Mouse (Mus musculus) forebrain, postnatal 0 days (tissue): Measurements from ENCODE around the gene Unkl. TPM values are rescaled to one million over a fixed set of nuclear protein-coding genes. Genes with fewer than 3 reads are reported as not detected.

Experiments
- ATAC-seq: fragments of 200-750 bp; cut with Nextera tagmentation; 2 replicates; pipeline ENCODE4 v1.8.0; 2017; ENCODE audit warnings: mild to moderate bottlenecking, moderate library complexity
- DNase-seq: peaks from one replicate; pipeline ENCODE4 v3.0.0-alpha.2; 2015
- H3K27ac ChIP-seq: fragments of 300-500 bp; sonication (generic); 2 replicates; pipeline ENCODE4 v1.5.1; 2014; ENCODE audit warnings: low read depth, mild to moderate bottlenecking, antibody characterized with exemption, low read length, moderate library complexity, mixed read lengths
- H3K27me3 ChIP-seq: fragments of 300-500 bp; sonication (generic); 2 replicates; pipeline ENCODE4 v1.6.1; 2014; ENCODE audit warnings: mild to moderate bottlenecking, low read length, mixed read lengths; ENCODE audit not compliant: insufficient read depth
- H3K36me3 ChIP-seq: fragments of 300-500 bp; sonication (generic); 2 replicates; pipeline ENCODE4 v1.6.1; 2014; ENCODE audit warnings: mild to moderate bottlenecking, moderate library complexity; ENCODE audit not compliant: insufficient read depth
- H3K4me1 ChIP-seq: fragments of 300-500 bp; sonication (generic); 2 replicates; pipeline ENCODE4 v1.6.1; 2014; ENCODE audit warnings: antibody characterized with exemption; ENCODE audit not compliant: insufficient read depth
- H3K4me2 ChIP-seq: fragments of 300-500 bp; sonication (generic); 2 replicates; pipeline ENCODE4 v1.6.1; 2014; ENCODE audit warnings: low read depth, mild to moderate bottlenecking, moderate library complexity
- H3K4me3 ChIP-seq: fragments of 300-500 bp; sonication (generic); 2 replicates; pipeline ENCODE4 v1.5.1; 2014; ENCODE audit warnings: low read depth, low read length, mixed read lengths
- H3K9ac ChIP-seq: fragments of 300-500 bp; sonication (generic); 2 replicates; pipeline ENCODE4 v1.6.1; 2014; ENCODE audit warnings: mild to moderate bottlenecking
- H3K9me3 ChIP-seq: fragments of 300-500 bp; sonication (generic); 2 replicates; pipeline ENCODE4 v1.6.1; 2016; ENCODE audit warnings: low read length
- CTCF ChIP-seq: sonication (generic); IDR thresholded peaks from 2 replicates; pipeline ENCODE4 v1.5.1; 2016; ENCODE audit warnings: antibody characterized with exemption, control low read depth, low read depth
- WGBS: fragments of 180-500 bp; shearing (Covaris S2); extraction: QIAGEN DNeasy Blood & Tissue Kit; methylation state at CpG from one replicate; pipeline ENCODE4 v1.1.7; 2014; 5-methylcytosine and 5-hydroxymethylcytosine counted together
- polyA plus RNA-seq: library from polyadenylated mRNA; unstranded; fragments of >200 nt; fragmentation: Nextera tagmentation; extraction: Ambion mirVana; gene quantifications from 2 replicates; pipeline ENCODE4 v1.2.1, GENCODE M21; 2015
- total RNA-seq: library from RNA; depleted of rRNA; stranded (reverse); fragments of >200 nt; gene quantifications from 2 replicates; pipeline ENCODE4 v1.2.3, GENCODE M21; 2014

The Unkl gene
- total and polyA plus RNA-seq, 2 experiments from 2014 or later = 11.6 to 22.8 TPM

DNA sequence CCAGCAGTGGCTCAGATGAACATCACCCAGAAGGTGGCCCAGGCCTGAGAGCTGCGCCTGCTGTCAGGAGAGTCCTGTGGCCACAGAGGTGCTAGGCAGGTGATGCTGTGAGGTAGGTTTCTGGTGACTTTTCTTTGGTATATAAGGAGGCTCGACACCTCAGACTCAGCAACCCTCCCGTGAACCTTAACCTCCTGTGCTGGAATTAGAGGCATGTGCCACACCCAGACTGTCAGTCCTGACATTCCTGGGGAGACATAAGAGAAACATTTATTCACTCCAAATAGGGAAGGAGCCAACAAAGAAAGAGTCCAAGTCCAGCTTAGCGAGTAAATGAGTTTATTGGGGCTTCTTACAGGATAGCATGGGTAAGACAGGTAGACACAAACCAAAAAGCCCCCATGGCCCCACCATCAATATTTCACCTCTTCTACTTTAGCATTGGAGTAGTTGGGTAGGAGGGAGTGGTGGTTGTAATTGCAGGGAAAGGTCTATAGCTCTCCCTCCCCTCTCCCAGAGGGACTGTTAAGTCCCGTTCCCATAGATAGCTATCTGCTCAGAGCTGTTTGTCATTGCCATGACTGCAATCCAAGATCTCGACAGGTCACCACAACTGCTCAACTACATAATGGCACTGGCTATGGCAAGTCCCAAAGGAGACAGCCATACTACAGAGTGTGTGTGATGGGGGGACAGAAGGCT is 22.1 kb upstream of the Unkl start:
- Histone ChIP-seq H3K4me2 (no peak overlapping the region), H3K36me3 (peaks cover 5% of the 10 kb centered on the region; the same call in 1 of the 2 replicates), H3K27me3 (no peaks in the 10 kb centered on the region), H3K9ac (no peak overlapping the region), H3K9me3 (no peaks in the 10 kb centered on the region), H3K27ac (no peak overlapping the region), H3K4me1 (no peaks in the 10 kb centered on the region), H3K4me3 (no peak overlapping the region)
- ATAC-seq (no peak), DNase-seq (no peak)
- no peak for TF ChIP-seq CTCF
- 75% methylated on average over 6 of the region's 6 CpGs for WGBS

DNA sequence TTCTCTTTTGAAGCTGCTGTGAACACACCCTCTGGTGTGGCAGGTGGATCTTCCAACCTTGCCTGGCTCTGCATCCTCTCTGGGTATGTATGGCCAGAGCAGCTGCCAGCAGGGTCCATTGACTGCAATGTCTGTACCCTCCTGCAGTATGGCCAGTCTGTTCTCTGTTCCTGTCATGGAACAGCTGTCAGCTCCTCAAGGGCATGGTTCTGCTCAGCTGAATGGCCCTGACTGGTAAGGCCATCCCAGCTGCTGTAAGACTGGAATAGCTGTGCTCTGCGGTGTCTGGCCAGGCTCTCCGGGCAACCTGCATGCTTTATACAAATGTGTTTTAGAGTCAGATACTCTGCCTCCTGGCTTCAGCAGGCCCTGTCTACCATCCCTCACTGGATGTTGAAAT is 18.5 kb upstream of the Unkl start:
- no peak for TF ChIP-seq CTCF
- Histone ChIP-seq H3K4me2 (no peak overlapping the region), H3K36me3 (no peaks in the 10 kb centered on the region), H3K27ac (no peak overlapping the region), H3K4me3 (no peak overlapping the region), H3K9ac (no peak overlapping the region), H3K4me1 (no peaks in the 10 kb centered on the region), H3K27me3 (no peaks in the 10 kb centered on the region), H3K9me3 (no peaks in the 10 kb centered on the region)
- ATAC-seq (no peak), DNase-seq (no peak)
- WGBS = 86% methylated on average over 2 of the region's 2 CpGs

DNA sequence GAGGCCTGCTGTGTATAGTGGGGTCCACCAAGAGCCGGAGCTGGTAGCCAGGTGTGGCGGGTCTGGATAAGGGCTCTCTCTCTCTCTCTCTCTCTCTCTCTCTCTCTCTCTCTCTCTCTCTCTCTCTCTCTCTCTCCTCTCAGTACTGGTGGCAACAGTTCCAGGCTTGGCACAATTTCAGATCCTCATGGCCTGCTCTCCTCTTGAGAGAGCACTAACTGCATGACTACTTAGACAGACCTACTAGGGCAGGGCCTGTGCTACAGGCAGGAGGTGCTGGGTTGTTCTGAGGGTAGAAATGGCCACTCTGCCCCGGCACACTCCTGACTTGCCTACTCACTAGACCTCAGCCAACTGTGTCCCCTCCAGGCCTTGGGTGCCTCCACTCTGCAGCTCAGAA is 15.6 kb upstream of the Unkl start:
- ATAC-seq (no peak), DNase-seq (no peak)
- no peaks in the 10 kb centered on the region for H3K27me3 ChIP-seq
- H3K4me2 ChIP-seq = no peak overlapping the region
- H3K4me1 ChIP-seq = no peaks in the 10 kb centered on the region
- no peaks in the 10 kb centered on the region for H3K9me3 ChIP-seq
- no peak overlapping the region for H3K27ac ChIP-seq
- WGBS = 76% methylated on average over 3 of the region's 3 CpGs
- no peak overlapping the region for H3K9ac ChIP-seq
- no peak for TF ChIP-seq CTCF
- H3K36me3 ChIP-seq = no peaks in the 10 kb centered on the region
- no peak overlapping the region for H3K4me3 ChIP-seq

DNA sequence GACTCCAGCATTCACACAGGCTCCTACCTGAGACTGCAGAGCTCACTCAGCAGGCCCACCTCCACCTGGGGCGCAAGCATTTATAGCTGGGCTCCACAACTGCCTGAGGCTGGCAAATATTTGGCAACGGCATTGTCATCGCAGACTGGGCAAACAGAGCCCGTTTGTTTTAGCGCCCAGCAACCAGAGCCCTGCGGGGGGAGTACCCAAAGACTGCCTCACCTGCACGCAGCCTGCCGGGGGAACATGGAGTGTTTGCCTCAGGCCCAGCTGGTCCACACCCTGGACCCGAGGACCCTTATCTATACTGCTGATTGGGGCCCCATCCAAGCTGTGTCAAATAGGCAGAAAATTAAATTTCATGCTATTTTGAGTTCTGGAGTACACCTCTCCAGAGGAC is 12.8 kb upstream of the Unkl start, which contains the start of gene Gm38655:
Gene Gm38655 (minus strand): TSS at position 61 of the 400 bp plus-strand sequence.
- Histone ChIP-seq H3K36me3 (no peaks in the 10 kb centered on the region), H3K27me3 (no peaks in the 10 kb centered on the region), H3K9ac (no peak within 1 kb of the TSS), H3K9me3 (no peaks in the 10 kb centered on the region), H3K4me1 (no peaks in the 10 kb centered on the region), H3K4me3 (no peak within 1 kb of the TSS), H3K27ac (no peak within 1 kb of the TSS), H3K4me2 (no peak within 1 kb of the TSS)
- ATAC-seq (no peak), DNase-seq (no peak)
- WGBS = 74% methylated on average over 9 of the region's 9 CpGs
- no peak for TF ChIP-seq CTCF

GRCm38 (mm10) chr17:25183232-25183631 is 5.0 kb upstream of the Unkl start:
- no peak for ATAC-seq
- DNase-seq = no peak
- H3K4me2 ChIP-seq = peak overlapping the region; percentile 85; the same call in 1 of the 2 replicates
- H3K27ac ChIP-seq = no peak overlapping the region
- H3K36me3 ChIP-seq = no peaks in the 10 kb centered on the region
- no peak overlapping the region for H3K4me3 ChIP-seq
- no peak for TF ChIP-seq CTCF
- H3K9ac ChIP-seq = no peak overlapping the region
- no peaks in the 10 kb centered on the region for H3K9me3 ChIP-seq
- H3K27me3 ChIP-seq = no peaks in the 10 kb centered on the region
- peaks cover 4% of the 10 kb centered on the region for H3K4me1 ChIP-seq

GRCm38 (mm10) chr17:25184129-25184691 is 4.0 kb upstream of the Unkl start, which contains the start of gene BC003965:
Gene BC003965, plus strand, starts transcription at chr17:25184554.
- peak within 1 kb of the TSS; percentile 85 for H3K9ac ChIP-seq
- H3K4me2 ChIP-seq = peak within 1 kb of the TSS; percentile 91
- peak; percentile 93 for ATAC-seq
- under 1% methylated on average over 50 of the region's 50 CpGs for WGBS
- peaks cover 4% of the 10 kb centered on the region for H3K4me1 ChIP-seq
- peak; percentile 99 for DNase-seq
- no peaks in the 10 kb centered on the region for H3K9me3 ChIP-seq
- TF ChIP-seq CTCF = no peak
- H3K27ac ChIP-seq = peak within 1 kb of the TSS; percentile 95
- H3K36me3 ChIP-seq = no peaks in the 10 kb centered on the region
- H3K4me3 ChIP-seq = peak within 1 kb of the TSS; percentile 85
- no peaks in the 10 kb centered on the region for H3K27me3 ChIP-seq

GRCm38 (mm10) chr17:25184961-25185360 is 3.2 kb upstream of the Unkl start:
- no peaks in the 10 kb centered on the region for H3K36me3 ChIP-seq
- peak overlapping the region; percentile 85 for H3K4me3 ChIP-seq
- H3K27me3 ChIP-seq = no peaks in the 10 kb centered on the region
- H3K4me2 ChIP-seq = peak overlapping the region; percentile 91
- 8% methylated on average over 17 of the region's 17 CpGs for WGBS
- peak overlapping the region; percentile 57; the same call in 1 of the 2 replicates for H3K27ac ChIP-seq
- no peak for TF ChIP-seq CTCF
- peak overlapping the region; percentile 85 for H3K9ac ChIP-seq
- no peak for DNase-seq
- H3K4me1 ChIP-seq = peaks cover 10% of the 10 kb centered on the region
- H3K9me3 ChIP-seq = no peaks in the 10 kb centered on the region
- ATAC-seq = no peak; the same call in 1 of the 2 replicates
